Mouse (Mus musculus) hindbrain, embryonic 12.5 days (tissue): Measurements from ENCODE around the gene Lmntd1. TPM values are rescaled to one million over a fixed set of nuclear protein-coding genes. Genes with fewer than 3 reads are reported as not detected.

Source experiments
- ATAC-seq: fragments of 200-750 bp; cut with Nextera tagmentation; 2 replicates; pipeline ENCODE4 v1.8.0; 2017; ENCODE audit warnings: moderate TSS enrichment; ENCODE audit not compliant: low FRiP score
- H3K27ac ChIP-seq: fragments of 300-500 bp; sonication (generic); 2 replicates; pipeline ENCODE4 v1.5.1; 2016; ENCODE audit warnings: mild to moderate bottlenecking
- H3K27me3 ChIP-seq: fragments of 300-500 bp; sonication (generic); 2 replicates; pipeline ENCODE4 v1.6.1; 2016; ENCODE audit warnings: mild to moderate bottlenecking
- H3K36me3 ChIP-seq: fragments of 300-500 bp; sonication (generic); 2 replicates; pipeline ENCODE4 v1.6.1; 2016; ENCODE audit warnings: mild to moderate bottlenecking
- H3K4me1 ChIP-seq: fragments of 300-500 bp; sonication (generic); 2 replicates; pipeline ENCODE4 v1.6.1; 2016
- H3K4me2 ChIP-seq: fragments of 300-500 bp; sonication (generic); replicated peaks from 2 replicates; pipeline ENCODE4 v1.6.1; 2016; ENCODE audit warnings: mild to moderate bottlenecking
- H3K4me3 ChIP-seq: fragments of 300-500 bp; sonication (generic); 2 replicates; pipeline ENCODE4 v1.5.1; 2016; ENCODE audit warnings: mild to moderate bottlenecking
- H3K9ac ChIP-seq: fragments of 300-500 bp; sonication (generic); 2 replicates; pipeline ENCODE4 v1.6.1; 2016; ENCODE audit warnings: mild to moderate bottlenecking, moderate library complexity
- H3K9me3 ChIP-seq: fragments of 300-500 bp; sonication (generic); replicated peaks from 2 replicates; pipeline ENCODE4 v1.6.1; 2016; ENCODE audit warnings: mild to moderate bottlenecking
- WGBS: fragments of 180-500 bp; shearing (Covaris S2); methylation state at CpG from one replicate; pipeline ENCODE4 v1.1.7; 2016; 5-methylcytosine and 5-hydroxymethylcytosine counted together
- polyA plus RNA-seq: library from polyadenylated mRNA; unstranded; fragments of >200 nt; fragmentation: Nextera tagmentation; extraction: Ambion mirVana; gene quantifications from 2 replicates; pipeline ENCODE4 v1.2.1, GENCODE M21; 2016

Gene Lmntd1
- polyA plus RNA-seq, 1 experiment from 2014 or later, result 0.58 TPM

- no peak overlapping the region for H3K4me2 ChIP-seq
- H3K4me1 ChIP-seq, result no peaks in the 10 kb centered on the region
- H3K27me3 ChIP-seq, result no peaks in the 10 kb centered on the region
- no peaks in the 10 kb centered on the region for H3K36me3 ChIP-seq
- no peak overlapping the region for H3K27ac ChIP-seq
- ATAC-seq, result no peak
- no peak overlapping the region for H3K9ac ChIP-seq
- WGBS, result 89% methylated on average over 7 of the region's 7 CpGs
- no peaks in the 10 kb centered on the region; the same call in 1 of the 2 replicates for H3K9me3 ChIP-seq
- H3K4me3 ChIP-seq, result no peak overlapping the region
These were observed 112.4 kb downstream of the Lmntd1 start for GRCm38 (mm10) chr6:145501751-145502150.

- Histone ChIP-seq H3K4me1 (no peaks in the 10 kb centered on the region), H3K4me2 (no peak overlapping the region), H3K9ac (no peak overlapping the region), H3K27ac (no peak overlapping the region), H3K27me3 (no peaks in the 10 kb centered on the region), H3K9me3 (no peaks in the 10 kb centered on the region; the same call in 1 of the 2 replicates), H3K4me3 (no peak overlapping the region), H3K36me3 (no peaks in the 10 kb centered on the region)
- no peak for ATAC-seq
- 80% methylated on average over 19 of the region's 19 CpGs for WGBS
These were observed 114.3 kb downstream of the Lmntd1 start for GRCm38 (mm10) chr6:145499574-145500546.

GRCm38 (mm10) chr6:145495731-145496130 lies 118.4 kb downstream of the Lmntd1 start:
- H3K4me1 ChIP-seq, result no peaks in the 10 kb centered on the region
- H3K9ac ChIP-seq, result no peak overlapping the region
- no peak overlapping the region for H3K4me2 ChIP-seq
- no peak for ATAC-seq
- 94% methylated on average over 7 of the region's 7 CpGs for WGBS
- H3K9me3 ChIP-seq, result no peaks in the 10 kb centered on the region
- no peaks in the 10 kb centered on the region for H3K27me3 ChIP-seq
- no peaks in the 10 kb centered on the region for H3K36me3 ChIP-seq
- H3K27ac ChIP-seq, result no peak overlapping the region
- no peak overlapping the region for H3K4me3 ChIP-seq

- 82% methylated on average over 2 of the region's 2 CpGs for WGBS
- Histone ChIP-seq H3K4me1 (peaks cover 12% of the 10 kb centered on the region), H3K9ac (no peak overlapping the region), H3K27ac (no peak overlapping the region), H3K36me3 (no peaks in the 10 kb centered on the region), H3K4me3 (no peak overlapping the region), H3K27me3 (no peaks in the 10 kb centered on the region), H3K4me2 (no peak overlapping the region), H3K9me3 (no peaks in the 10 kb centered on the region)
- no peak for ATAC-seq
These were observed 125.9 kb downstream of the Lmntd1 start for GRCm38 (mm10) chr6:145488251-145488650.

GRCm38 (mm10) chr6:145485986-145486605 lies 128.0 kb downstream of the Lmntd1 start:
- no peaks in the 10 kb centered on the region for H3K36me3 ChIP-seq
- no peak overlapping the region for H3K4me2 ChIP-seq
- no peak for ATAC-seq
- WGBS, result 53% methylated on average over 12 of the region's 12 CpGs
- no peak overlapping the region for H3K4me3 ChIP-seq
- H3K9me3 ChIP-seq, result no peaks in the 10 kb centered on the region
- peaks cover 22% of the 10 kb centered on the region for H3K4me1 ChIP-seq
- peak overlapping the region; percentile 26 for H3K27ac ChIP-seq
- H3K9ac ChIP-seq, result no peak overlapping the region
- H3K27me3 ChIP-seq, result no peaks in the 10 kb centered on the region

GRCm38 (mm10) chr6:145483318-145483674 lies 130.8 kb downstream of the Lmntd1 start:
- ATAC-seq, result no peak
- H3K4me1 ChIP-seq, result peaks cover 28% of the 10 kb centered on the region
- 52% methylated on average over 5 of the region's 5 CpGs for WGBS
- H3K9ac ChIP-seq, result no peak overlapping the region
- H3K4me3 ChIP-seq, result no peak overlapping the region
- no peak overlapping the region for H3K27ac ChIP-seq
- H3K4me2 ChIP-seq, result no peak overlapping the region
- H3K27me3 ChIP-seq, result no peaks in the 10 kb centered on the region; the same call in 1 of the 2 replicates
- no peaks in the 10 kb centered on the region for H3K9me3 ChIP-seq
- H3K36me3 ChIP-seq, result no peaks in the 10 kb centered on the region

GRCm38 (mm10) chr6:145482656-145483317 lies 131.3 kb downstream of the Lmntd1 start:
- no peaks in the 10 kb centered on the region for H3K36me3 ChIP-seq
- no peak overlapping the region for H3K9ac ChIP-seq
- WGBS, result 79% methylated on average over 17 of the region's 17 CpGs
- H3K4me1 ChIP-seq, result peaks cover 28% of the 10 kb centered on the region
- H3K4me3 ChIP-seq, result no peak overlapping the region
- ATAC-seq, result no peak
- no peaks in the 10 kb centered on the region; the same call in 1 of the 2 replicates for H3K27me3 ChIP-seq
- no peak overlapping the region for H3K4me2 ChIP-seq
- H3K27ac ChIP-seq, result no peak overlapping the region
- H3K9me3 ChIP-seq, result no peaks in the 10 kb centered on the region

GRCm38 (mm10) chr6:145481938-145482337 lies 132.2 kb downstream of the Lmntd1 start:
- H3K27ac ChIP-seq, result no peak overlapping the region
- H3K9ac ChIP-seq, result no peak overlapping the region
- H3K4me2 ChIP-seq, result peak overlapping the region; percentile 25
- H3K27me3 ChIP-seq, result no peaks in the 10 kb centered on the region; the same call in 1 of the 2 replicates
- no peaks in the 10 kb centered on the region for H3K9me3 ChIP-seq
- WGBS, result 27% methylated on average over 15 of the region's 15 CpGs
- ATAC-seq, result peak; percentile 61
- no peaks in the 10 kb centered on the region for H3K36me3 ChIP-seq
- H3K4me3 ChIP-seq, result no peak overlapping the region
- peaks cover 28% of the 10 kb centered on the region for H3K4me1 ChIP-seq

- Histone ChIP-seq H3K36me3 (no peaks in the 10 kb centered on the region), H3K4me3 (no peak overlapping the region), H3K4me2 (no peak overlapping the region), H3K27me3 (no peaks in the 10 kb centered on the region; the same call in 1 of the 2 replicates), H3K9ac (no peak overlapping the region), H3K27ac (no peak overlapping the region), H3K4me1 (peaks cover 18% of the 10 kb centered on the region), H3K9me3 (no peaks in the 10 kb centered on the region)
- ATAC-seq, result no peak
- 75% methylated on average over 4 of the region's 4 CpGs for WGBS
These were observed 135.3 kb downstream of the Lmntd1 start for GRCm38 (mm10) chr6:145478821-145479271.

- 59% methylated on average over 10 of the region's 10 CpGs for WGBS
- no peak overlapping the region for H3K27ac ChIP-seq
- H3K27me3 ChIP-seq, result no peaks in the 10 kb centered on the region; the same call in 1 of the 2 replicates
- H3K36me3 ChIP-seq, result no peaks in the 10 kb centered on the region
- peaks cover 21% of the 10 kb centered on the region for H3K4me1 ChIP-seq
- no peak overlapping the region for H3K4me2 ChIP-seq
- no peak overlapping the region for H3K4me3 ChIP-seq
- H3K9me3 ChIP-seq, result no peaks in the 10 kb centered on the region
- H3K9ac ChIP-seq, result no peak overlapping the region
- no peak for ATAC-seq
These were observed 136.7 kb downstream of the Lmntd1 start for GRCm38 (mm10) chr6:145477367-145477905.

- peaks cover 10% of the 10 kb centered on the region; the same call in 1 of the 2 replicates for H3K4me1 ChIP-seq
- H3K9me3 ChIP-seq, result no peaks in the 10 kb centered on the region
- no peak overlapping the region for H3K27ac ChIP-seq
- 61% methylated on average over 11 of the region's 11 CpGs for WGBS
- no peak overlapping the region for H3K4me2 ChIP-seq
- H3K4me3 ChIP-seq, result no peak overlapping the region
- ATAC-seq, result peak; percentile 71
- H3K27me3 ChIP-seq, result no peaks in the 10 kb centered on the region
- no peak overlapping the region for H3K9ac ChIP-seq
- H3K36me3 ChIP-seq, result no peaks in the 10 kb centered on the region
These were observed 142.4 kb downstream of the Lmntd1 start for GRCm38 (mm10) chr6:145471638-145472247.
